Mouse (Mus musculus) adipose tissue, adult 10 weeks (tissue): ENCODE results near the gene Porcn. TPM values are rescaled to one million over a fixed set of nuclear protein-coding genes. Genes with fewer than 3 reads are reported as not detected.

ENCODE experiments used
- polyA plus RNA-seq: library from polyadenylated mRNA; stranded (reverse); fragments of 350-450 nt; fragmentation: Illumina TruSeq; extraction: RNeasy Lipid Tissue Mini Kit (QIAGEN cat#74804); gene quantifications from one replicate; pipeline ENCODE4 v1.2.3, GENCODE M21; 2014; ENCODE audit warnings: low read depth, low replicate concordance

Gene Porcn
- 15.1 TPM for polyA plus RNA-seq

DNA sequence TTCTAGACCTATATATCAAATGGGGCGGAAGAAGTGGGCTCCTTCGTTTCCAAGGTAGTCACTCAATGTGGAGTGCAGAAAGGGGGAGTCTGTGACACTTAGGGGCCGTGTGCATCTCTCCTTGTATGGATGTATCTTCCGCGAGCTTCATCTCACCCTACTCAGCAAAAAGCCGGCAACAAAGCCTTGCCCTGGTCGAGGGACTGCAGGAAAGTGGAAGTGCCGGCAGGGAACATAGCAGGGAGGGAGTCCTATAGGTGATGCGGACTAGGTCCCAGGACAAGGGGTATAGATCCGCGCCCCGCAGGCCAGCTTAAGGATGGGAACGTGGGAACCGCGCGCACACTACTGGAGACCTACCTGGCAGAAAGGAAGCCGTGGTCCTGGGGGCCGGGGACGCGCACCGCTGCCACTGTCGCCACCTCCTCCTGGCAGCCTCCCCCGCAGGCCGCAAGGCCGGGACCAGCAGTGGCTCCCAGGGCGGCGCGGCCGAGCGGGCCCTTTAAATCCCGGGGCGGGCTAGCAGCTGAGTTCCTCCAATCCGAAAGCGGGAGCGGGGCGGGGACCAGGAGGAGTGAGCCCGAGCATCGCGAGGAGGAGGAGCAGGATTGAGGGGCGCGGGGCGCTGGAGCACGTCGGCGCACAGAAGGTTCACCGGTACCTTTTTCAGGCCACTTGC, at the start of gene Porcn:
Gene Porcn, minus strand, starts transcription at position 511 of the 679 bp plus-strand sequence.

DNA sequence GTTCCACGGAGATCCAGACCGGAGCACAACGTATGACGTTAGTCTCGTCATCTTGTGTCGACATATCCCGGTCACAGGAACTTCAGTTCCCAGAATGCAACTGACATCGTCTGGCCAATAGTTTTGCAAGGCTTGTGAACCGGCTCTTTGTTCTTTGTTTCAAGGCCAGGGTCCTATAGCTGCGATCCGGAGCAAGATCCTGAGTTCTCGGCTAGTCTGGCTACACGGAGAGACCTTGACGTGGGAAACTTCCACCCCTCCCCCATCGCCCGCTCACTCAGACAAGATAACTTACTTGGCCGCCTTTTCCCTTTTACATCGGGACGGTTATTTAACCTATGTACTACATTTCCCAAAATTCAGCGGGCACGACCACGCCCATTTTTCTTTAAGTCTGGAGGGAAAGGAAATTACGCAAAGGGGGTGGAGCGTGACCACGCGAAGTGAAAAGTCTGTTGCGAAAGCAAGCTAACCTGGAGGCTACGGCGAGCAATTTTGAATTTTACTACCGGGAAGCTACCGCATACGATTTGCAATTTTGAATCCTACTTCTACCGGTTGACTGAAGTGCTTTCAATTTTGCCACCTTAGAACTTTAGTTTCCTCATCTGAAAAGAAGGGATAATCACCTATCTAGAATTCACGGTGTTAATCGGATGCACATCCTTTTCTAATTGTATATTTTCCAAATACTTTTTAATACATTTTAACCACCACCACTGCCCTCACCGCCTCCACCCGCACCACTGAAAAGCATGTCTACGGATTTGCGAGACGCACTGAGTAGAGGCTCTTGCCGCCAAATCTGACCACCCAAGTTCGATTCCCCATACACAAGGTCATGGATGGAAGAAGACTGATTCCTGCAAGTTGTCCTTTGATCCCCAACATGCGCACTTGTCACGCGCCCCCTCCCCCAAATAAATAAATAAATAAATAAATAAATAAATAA, 46.3 kb upstream of the Porcn start, which contains the start of gene Ftsj1:
Gene Ftsj1, minus strand, starts transcription at position 73 of the 952 bp plus-strand sequence.

DNA sequence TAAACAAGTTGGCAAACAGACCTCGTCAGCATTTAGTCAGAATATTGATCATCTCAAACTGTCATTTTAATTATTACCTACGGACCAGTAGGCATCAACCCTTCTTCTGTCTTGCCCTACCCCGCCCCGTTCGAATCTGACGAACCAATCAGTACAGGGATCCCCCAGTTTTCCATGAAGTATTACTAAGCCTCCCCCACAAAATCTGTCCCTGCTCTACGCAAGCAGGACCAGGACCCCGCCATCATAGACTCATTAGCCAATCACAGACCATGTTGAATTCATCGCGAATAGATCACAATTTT, 13.0 kb downstream of the Porcn start, which contains the start of gene Ebp:
Gene Ebp, minus strand, starts transcription at position 94 of the 305 bp plus-strand sequence.

DNA sequence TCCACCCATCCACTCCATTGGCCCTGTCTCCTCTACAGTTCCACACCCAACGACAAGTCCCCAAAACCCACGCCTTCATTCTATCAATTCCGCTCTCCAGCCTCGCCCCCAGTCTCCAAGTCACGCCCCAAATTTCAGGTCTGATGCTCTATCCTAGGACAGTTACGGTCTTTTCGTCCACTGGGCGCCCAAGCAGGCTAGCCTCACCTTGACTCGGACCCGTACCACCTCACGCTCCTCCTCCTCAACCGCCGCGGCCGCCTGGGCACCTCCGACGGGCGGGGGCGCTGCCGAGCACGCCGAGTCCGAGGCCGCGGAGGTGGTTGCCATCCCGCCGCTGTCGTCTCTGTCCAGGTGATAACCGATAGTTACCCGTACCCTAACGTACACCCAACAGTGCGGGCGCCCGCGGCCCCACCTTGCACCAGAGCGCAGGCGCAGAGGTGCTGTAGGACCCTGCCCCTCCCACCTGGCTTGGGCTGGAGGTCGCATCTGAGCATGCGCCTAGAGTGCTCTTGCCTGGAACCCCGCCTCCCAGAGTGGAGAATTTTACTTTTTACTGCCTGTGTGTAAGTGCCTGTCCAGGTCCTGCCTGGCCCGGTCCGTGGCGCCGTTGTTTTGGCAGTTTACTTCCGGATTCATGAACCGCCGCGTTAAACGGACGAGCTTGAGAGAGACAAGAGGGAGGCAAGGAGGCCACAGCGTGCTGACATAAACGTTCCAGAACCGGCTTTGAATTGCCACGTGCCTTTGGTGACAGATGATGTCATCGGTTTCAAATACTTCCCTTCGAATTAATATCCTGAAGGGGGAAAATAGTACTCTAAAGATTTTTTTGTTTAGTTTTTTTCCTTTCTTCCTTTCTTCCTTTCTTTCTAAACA, 30.6 kb downstream of the Porcn start, which contains the start of gene Tbc1d25:
Gene Tbc1d25, minus strand, starts transcription at position 678 of the 882 bp plus-strand sequence.

DNA sequence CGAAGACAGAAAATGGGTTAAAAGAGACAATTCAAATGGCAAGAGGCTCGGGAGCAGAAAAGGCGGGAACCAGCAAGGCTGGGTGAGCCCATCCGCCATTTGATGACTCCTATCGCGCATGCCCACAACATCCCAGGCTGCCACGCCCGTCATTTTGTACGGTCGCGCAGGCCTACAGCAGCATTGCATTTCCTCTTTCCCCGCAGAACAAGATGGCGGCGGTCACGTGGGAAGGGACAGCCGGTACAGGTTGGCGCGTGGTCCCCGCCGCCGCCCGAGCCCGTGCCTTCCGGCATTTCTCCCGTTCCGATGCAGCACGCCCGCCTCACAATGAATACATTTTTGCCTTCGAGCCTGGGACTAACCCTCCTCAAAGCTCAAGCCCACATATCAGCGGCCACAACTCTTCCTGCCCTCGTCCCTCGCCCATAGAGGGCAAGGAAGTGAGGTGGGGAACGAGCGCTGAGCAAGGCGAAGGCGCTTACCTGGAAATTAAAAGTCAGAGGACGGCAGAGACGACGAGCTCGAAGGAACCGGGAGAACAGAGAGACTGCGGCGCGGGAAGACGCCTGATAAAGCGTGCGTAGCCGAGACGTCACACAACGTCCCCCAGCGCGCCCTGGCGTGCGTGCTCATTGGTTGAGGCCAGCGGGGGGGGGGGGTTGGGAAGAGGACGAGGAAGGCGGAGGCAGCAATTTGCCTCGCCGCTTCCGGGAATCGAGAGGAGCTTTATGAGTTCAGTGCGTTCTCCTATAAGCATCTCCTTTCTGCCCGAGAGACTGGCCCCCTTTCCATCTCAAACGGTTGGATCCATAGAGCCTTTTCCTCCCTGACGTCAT, 61.0 kb downstream of the Porcn start, which contains the start of gene Rbm3:
Gene Rbm3, minus strand, starts transcription at position 728 of the 839 bp plus-strand sequence.

Other genes starting within 250 kb of the Porcn start
- gene Gata1, start 228.5 kb downstream of the Porcn start, polyA plus RNA-seq = 0.26 TPM
- 0.91 TPM for gene Glod5, start 188.0 kb downstream of the Porcn start, polyA plus RNA-seq
- 15.3 TPM for gene Suv39h1, start 131.8 kb downstream of the Porcn start, polyA plus RNA-seq
- 9.3 TPM for gene Was, start 116.0 kb downstream of the Porcn start, polyA plus RNA-seq
- gene Wdr13, start 73.6 kb downstream of the Porcn start, polyA plus RNA-seq = 50.3 TPM
- gene Rbm3, start 60.6 kb downstream of the Porcn start, polyA plus RNA-seq = 373 TPM
- 6.0 TPM for gene Tbc1d25, start 30.3 kb downstream of the Porcn start, polyA plus RNA-seq
- 62.2 TPM for gene Ebp, start 13.0 kb downstream of the Porcn start, polyA plus RNA-seq
- gene Ftsj1, start 45.9 kb upstream of the Porcn start, polyA plus RNA-seq = 26.9 TPM
- 1,544 TPM for gene Slc38a5, start 64.6 kb upstream of the Porcn start, polyA plus RNA-seq
- not detected for gene Ssxb10, start 120.9 kb upstream of the Porcn start, polyA plus RNA-seq
- gene Ssxb9, start 160.5 kb upstream of the Porcn start, polyA plus RNA-seq = not detected
- gene Ssxb1, start 206.8 kb upstream of the Porcn start, polyA plus RNA-seq = not detected